Mouse (Mus musculus) liver, embryonic 14.5 days (tissue): ENCODE measurements around the gene Ltbp1.

ENCODE experiments used
- CTCF ChIP-seq: IDR thresholded peaks from 2 replicates; pipeline ENCODE4 v1.5.1; 2016; ENCODE audit warnings: antibody characterized with exemption, low read depth, control low read depth
- EP300 ChIP-seq: IDR thresholded peaks from 2 replicates; pipeline ENCODE4 v1.6.1; 2016; ENCODE audit warnings: antibody characterized with exemption, low read depth

- TF ChIP-seq CTCF, result no peak
- no peak for TF ChIP-seq EP300
Observed at GRCm38 (mm10) chr17:75250571-75250970, 245.2 kb downstream of the Ltbp1 start.
